Mouse (Mus musculus): ENCODE measurements around the gene Opa3. TPM values are rescaled to one million over a fixed set of nuclear protein-coding genes. Genes with fewer than 3 reads are reported as not detected.
A peak's percentile ranks its signal among the peaks of the same experiment; 100 is the strongest.

The Opa3 gene
- polyA plus RNA-seq, 1 experiment from 2014 or later = 34.1 TPM

- no peak within 1 kb of the TSS for H3K27ac ChIP-seq
- H3K9me3 ChIP-seq (ENCODE audit: control insufficient read depth, low read length) = no peaks in the 10 kb centered on the region
- DNase-seq (ENCODE audit: low spot score) (peak; percentile 27), ATAC-seq (ENCODE audit: low FRiP score) (peak; percentile 71)
- peaks cover 7% of the 10 kb centered on the region; the same call in 1 of the 2 replicates for H3K27me3 ChIP-seq (ENCODE audit: control insufficient read depth, insufficient read depth, low read length)
- peak within 1 kb of the TSS; percentile 40 for H3K4me3 ChIP-seq (replicated peaks; ENCODE audit: low read length)
- 0 out of 2 replicates have a peak, but pooled peaks cover 3% of the 10 kb centered on the region for H3K4me1 ChIP-seq (replicated peaks; ENCODE audit: control insufficient read depth, insufficient read depth, low read length)
- peak within 1 kb of the TSS; percentile 69 for H3K4me2 ChIP-seq (replicated peaks)
- H3K36me3 ChIP-seq (replicated peaks; ENCODE audit: control insufficient read depth, insufficient read depth) = no peaks in the 10 kb centered on the region
- peak within 1 kb of the TSS; percentile 44 for H3K9ac ChIP-seq
- 2% methylated on average over 29 of the region's 30 CpGs for WGBS
Measured at GRCm38 (mm10) chr7:19211996-19212755, 16.0 kb upstream of the Opa3 start, which contains the start of gene Gpr4. TSS of gene Gpr4 (plus strand) at chr7:19212538.

- 80% methylated on average over 2 of the region's 2 CpGs for WGBS
- H3K36me3 ChIP-seq (replicated peaks; ENCODE audit: control insufficient read depth, insufficient read depth) = no peaks in the 10 kb centered on the region
- H3K4me3 ChIP-seq (replicated peaks; ENCODE audit: low read length) = no peak overlapping the region
- DNase-seq (ENCODE audit: low spot score) (no peak), ATAC-seq (ENCODE audit: low FRiP score) (no peak)
- H3K4me2 ChIP-seq (replicated peaks) = peak overlapping the region; percentile 69; the same call in 1 of the 2 replicates
- H3K9me3 ChIP-seq (ENCODE audit: control insufficient read depth, low read length) = no peaks in the 10 kb centered on the region
- H3K9ac ChIP-seq = no peak overlapping the region
- 0 out of 2 replicates have a peak, but pooled peaks cover 3% of the 10 kb centered on the region for H3K4me1 ChIP-seq (replicated peaks; ENCODE audit: control insufficient read depth, insufficient read depth, low read length)
- peaks cover 7% of the 10 kb centered on the region; the same call in 1 of the 2 replicates for H3K27me3 ChIP-seq (ENCODE audit: control insufficient read depth, insufficient read depth, low read length)
- H3K27ac ChIP-seq = no peak overlapping the region
Measured at GRCm38 (mm10) chr7:19213385-19213784, 14.7 kb upstream of the Opa3 start.

GRCm38 (mm10) chr7:19214369-19214768 is 13.8 kb upstream of the Opa3 start:
- H3K4me2 ChIP-seq (replicated peaks) = no peak overlapping the region
- H3K27ac ChIP-seq = no peak overlapping the region
- WGBS = 78% methylated on average over 7 of the region's 7 CpGs
- no peaks in the 10 kb centered on the region for H3K9me3 ChIP-seq (ENCODE audit: control insufficient read depth, low read length)
- ATAC-seq (ENCODE audit: low FRiP score) = no peak
- 0 out of 2 replicates have a peak, but pooled peaks cover 3% of the 10 kb centered on the region for H3K4me1 ChIP-seq (replicated peaks; ENCODE audit: control insufficient read depth, insufficient read depth, low read length)
- H3K9ac ChIP-seq = no peak overlapping the region
- H3K36me3 ChIP-seq (replicated peaks; ENCODE audit: control insufficient read depth, insufficient read depth) = no peaks in the 10 kb centered on the region
- H3K4me3 ChIP-seq (replicated peaks; ENCODE audit: low read length) = no peak overlapping the region
- peaks cover 7% of the 10 kb centered on the region; the same call in 1 of the 2 replicates for H3K27me3 ChIP-seq (ENCODE audit: control insufficient read depth, insufficient read depth, low read length)
- no peak for DNase-seq (ENCODE audit: low spot score)

GRCm38 (mm10) chr7:19214940-19215339 is 13.2 kb upstream of the Opa3 start:
- WGBS = 72% methylated on average over 9 of the region's 9 CpGs
- no peak overlapping the region for H3K4me3 ChIP-seq (replicated peaks; ENCODE audit: low read length)
- no peaks in the 10 kb centered on the region for H3K9me3 ChIP-seq (ENCODE audit: control insufficient read depth, low read length)
- H3K9ac ChIP-seq = no peak overlapping the region
- H3K36me3 ChIP-seq (replicated peaks; ENCODE audit: control insufficient read depth, insufficient read depth) = no peaks in the 10 kb centered on the region
- no peak overlapping the region for H3K27ac ChIP-seq
- no peak for DNase-seq (ENCODE audit: low spot score)
- 0 out of 2 replicates have a peak, but pooled peaks cover 3% of the 10 kb centered on the region for H3K4me1 ChIP-seq (replicated peaks; ENCODE audit: control insufficient read depth, insufficient read depth, low read length)
- no peak for ATAC-seq (ENCODE audit: low FRiP score)
- no peak overlapping the region for H3K4me2 ChIP-seq (replicated peaks)
- H3K27me3 ChIP-seq (ENCODE audit: control insufficient read depth, insufficient read depth, low read length) = peaks cover 7% of the 10 kb centered on the region; the same call in 1 of the 2 replicates

GRCm38 (mm10) chr7:19217492-19217891 is 10.6 kb upstream of the Opa3 start:
- WGBS = 67% methylated on average over 5 of the region's 5 CpGs
- H3K4me2 ChIP-seq (replicated peaks) = no peak overlapping the region
- H3K36me3 ChIP-seq (replicated peaks; ENCODE audit: control insufficient read depth, insufficient read depth) = no peaks in the 10 kb centered on the region
- H3K27me3 ChIP-seq (ENCODE audit: control insufficient read depth, insufficient read depth, low read length) = peaks cover 7% of the 10 kb centered on the region; the same call in 1 of the 2 replicates
- H3K27ac ChIP-seq = no peak overlapping the region
- no peaks in the 10 kb centered on the region for H3K9me3 ChIP-seq (ENCODE audit: control insufficient read depth, low read length)
- ATAC-seq (ENCODE audit: low FRiP score) (no peak), DNase-seq (ENCODE audit: low spot score) (no peak)
- 0 out of 2 replicates have a peak, but pooled peaks cover 3% of the 10 kb centered on the region for H3K4me1 ChIP-seq (replicated peaks; ENCODE audit: control insufficient read depth, insufficient read depth, low read length)
- H3K9ac ChIP-seq = no peak overlapping the region
- H3K4me3 ChIP-seq (replicated peaks; ENCODE audit: low read length) = no peak overlapping the region

GRCm38 (mm10) chr7:19217944-19218343 is 10.2 kb upstream of the Opa3 start:
- no peak overlapping the region for H3K4me2 ChIP-seq (replicated peaks)
- DNase-seq (ENCODE audit: low spot score) (no peak), ATAC-seq (ENCODE audit: low FRiP score) (no peak)
- 15% methylated on average over 3 of the region's 3 CpGs for WGBS
- no peak overlapping the region for H3K27ac ChIP-seq
- no peak overlapping the region for H3K9ac ChIP-seq
- no peaks in the 10 kb centered on the region for H3K9me3 ChIP-seq (ENCODE audit: control insufficient read depth, low read length)
- no peak overlapping the region for H3K4me3 ChIP-seq (replicated peaks; ENCODE audit: low read length)
- H3K27me3 ChIP-seq (ENCODE audit: control insufficient read depth, insufficient read depth, low read length) = peaks cover 5% of the 10 kb centered on the region; the same call in 1 of the 2 replicates
- H3K36me3 ChIP-seq (replicated peaks; ENCODE audit: control insufficient read depth, insufficient read depth) = no peaks in the 10 kb centered on the region
- 0 out of 2 replicates have a peak, but pooled peaks cover 3% of the 10 kb centered on the region for H3K4me1 ChIP-seq (replicated peaks; ENCODE audit: control insufficient read depth, insufficient read depth, low read length)

GRCm38 (mm10) chr7:19220061-19220460 is 8.1 kb upstream of the Opa3 start:
- 71% methylated on average over 3 of the region's 3 CpGs for WGBS
- no peaks in the 10 kb centered on the region for H3K36me3 ChIP-seq (replicated peaks; ENCODE audit: control insufficient read depth, insufficient read depth)
- H3K9me3 ChIP-seq (ENCODE audit: control insufficient read depth, low read length) = no peaks in the 10 kb centered on the region
- no peak overlapping the region for H3K4me3 ChIP-seq (replicated peaks; ENCODE audit: low read length)
- no peaks in the 10 kb centered on the region for H3K27me3 ChIP-seq (ENCODE audit: control insufficient read depth, insufficient read depth, low read length)
- H3K27ac ChIP-seq = no peak overlapping the region
- DNase-seq (ENCODE audit: low spot score) (no peak), ATAC-seq (ENCODE audit: low FRiP score) (no peak)
- H3K4me2 ChIP-seq (replicated peaks) = no peak overlapping the region
- H3K9ac ChIP-seq = no peak overlapping the region
- 0 out of 2 replicates have a peak, but pooled peaks cover 3% of the 10 kb centered on the region for H3K4me1 ChIP-seq (replicated peaks; ENCODE audit: control insufficient read depth, insufficient read depth, low read length)

GRCm38 (mm10) chr7:19222189-19222588 is 5.9 kb upstream of the Opa3 start:
- Histone ChIP-seq H3K9ac (no peak overlapping the region), H3K4me3 (replicated peaks; ENCODE audit: low read length) (no peak overlapping the region), H3K4me2 (replicated peaks) (no peak overlapping the region), H3K9me3 (ENCODE audit: control insufficient read depth, low read length) (no peaks in the 10 kb centered on the region), H3K4me1 (replicated peaks; ENCODE audit: control insufficient read depth, insufficient read depth, low read length) (peaks cover 6% of the 10 kb centered on the region; the same call in 1 of the 2 replicates), H3K36me3 (replicated peaks; ENCODE audit: control insufficient read depth, insufficient read depth) (no peaks in the 10 kb centered on the region; the same call in 1 of the 2 replicates), H3K27me3 (ENCODE audit: control insufficient read depth, insufficient read depth, low read length) (no peaks in the 10 kb centered on the region), H3K27ac (no peak overlapping the region)
- WGBS = 95% methylated on average over 16 of the region's 16 CpGs
- no peak for DNase-seq (ENCODE audit: low spot score)
- no peak for ATAC-seq (ENCODE audit: low FRiP score)

GRCm38 (mm10) chr7:19222875-19223274 is 5.3 kb upstream of the Opa3 start:
- WGBS = 93% methylated on average over 14 of the region's 14 CpGs
- H3K9me3 ChIP-seq (ENCODE audit: control insufficient read depth, low read length) = no peaks in the 10 kb centered on the region

More at GRCm38 (mm10) chr7:19222875-19223274, 5.3 kb upstream of the Opa3 start:
- H3K4me3 ChIP-seq (replicated peaks; ENCODE audit: low read length) = no peak overlapping the region
- DNase-seq (ENCODE audit: low spot score) = no peak
- H3K4me1 ChIP-seq (replicated peaks; ENCODE audit: control insufficient read depth, insufficient read depth, low read length) = peaks cover 6% of the 10 kb centered on the region; the same call in 1 of the 2 replicates
- no peak overlapping the region for H3K9ac ChIP-seq
- no peak for ATAC-seq (ENCODE audit: low FRiP score)
- no peak overlapping the region for H3K4me2 ChIP-seq (replicated peaks)
- H3K27me3 ChIP-seq (ENCODE audit: control insufficient read depth, insufficient read depth, low read length) = no peaks in the 10 kb centered on the region
- no peaks in the 10 kb centered on the region; the same call in 1 of the 2 replicates for H3K36me3 ChIP-seq (replicated peaks; ENCODE audit: control insufficient read depth, insufficient read depth)
- H3K27ac ChIP-seq = no peak overlapping the region
